ENCODE assay signal across 8 mouse cellular contexts in genomic region chr9:57505700-57506099, GRCm38 (mm10). TPM values are rescaled to one million over a fixed set of nuclear protein-coding genes. Genes with fewer than 3 reads are reported as not detected.
A peak's percentile ranks its signal among the peaks of the same experiment; 100 is the strongest.
DNase-seq lines count a peak whose midpoint lies in the region; ATAC-seq and TF ChIP-seq lines count a peak whose summit lies in the region.

No protein-coding gene starts in this region.

- TF ChIP-seq EP300 in lung, postnatal 0 days (IDR thresholded peaks at IDR 0.05), result no peak

- ATAC-seq in lung, postnatal 0 days, result peak; percentile 57
- peak; percentile 94 for ATAC-seq in erythroblast, adult 5-6 weeks (replicated peaks; ENCODE audit: low FRiP score, poor library complexity, severe bottlenecking)
- ATAC-seq in heart, embryonic 16.5 days (replicated peaks; ENCODE audit: extremely low read depth, insufficient read depth, low FRiP score), result peak; percentile 91
- ATAC-seq in midbrain, postnatal 0 days (ENCODE audit: low FRiP score), result peak; percentile 83
- ATAC-seq in inflammation-experienced regulatory T-cells, adult 6 months, result no peak

- no peaks in the 10 kb centered on the region for H3K36me3 ChIP-seq in lung, postnatal 0 days (ENCODE audit: insufficient read depth, low read length)
- H3K36me3 ChIP-seq in heart, embryonic 16.5 days (ENCODE audit: control insufficient read depth, insufficient read depth), result no peaks in the 10 kb centered on the region
- H3K36me3 ChIP-seq in midbrain, postnatal 0 days (ENCODE audit: insufficient read depth, low read length), result no peaks in the 10 kb centered on the region

- H3K4me2 ChIP-seq in lung, postnatal 0 days (replicated peaks; ENCODE audit: low read depth, low read length), result no peak overlapping the region
- H3K4me2 ChIP-seq in heart, embryonic 16.5 days (ENCODE audit: low read depth, low read length), result peak overlapping the region; percentile 99
- H3K4me2 ChIP-seq in midbrain, postnatal 0 days (ENCODE audit: low read depth, low read length, poor library complexity, severe bottlenecking), result peak overlapping the region; percentile 87

- peaks cover 12% of the 10 kb centered on the region for H3K4me1 ChIP-seq in lung, postnatal 0 days (ENCODE audit: insufficient read depth, low read depth, low read length)
- peaks cover 42% of the 10 kb centered on the region for H3K4me1 ChIP-seq in heart, embryonic 16.5 days (ENCODE audit: control insufficient read depth, insufficient read depth, low read length)
- H3K4me1 ChIP-seq in midbrain, postnatal 0 days (ENCODE audit: insufficient read depth, low read length), result peaks cover 5% of the 10 kb centered on the region; the same call in 1 of the 2 replicates

- no peaks in the 10 kb centered on the region for H3K9me3 ChIP-seq in lung, postnatal 0 days (ENCODE audit: low read length)
- no peaks in the 10 kb centered on the region for H3K9me3 ChIP-seq in heart, embryonic 16.5 days (replicated peaks; ENCODE audit: control insufficient read depth, low read length)
- H3K9me3 ChIP-seq in midbrain, postnatal 0 days (ENCODE audit: low read length), result no peaks in the 10 kb centered on the region

- no peak overlapping the region for H3K9ac ChIP-seq in lung, postnatal 0 days (replicated peaks; ENCODE audit: low read depth)
- peak overlapping the region; percentile 49 for H3K9ac ChIP-seq in heart, embryonic 16.5 days (ENCODE audit: low read length)
- no peak overlapping the region for H3K9ac ChIP-seq in midbrain, postnatal 0 days (replicated peaks; ENCODE audit: low read length, poor library complexity, severe bottlenecking)

- 6% methylated on average over 8 of the region's 8 CpGs for WGBS in lung, postnatal 0 days
- WGBS in heart, embryonic 16.5 days, result 3% methylated on average over 8 of the region's 8 CpGs
- WGBS in midbrain, postnatal 0 days, result 6% methylated on average over 8 of the region's 8 CpGs

- DNase-seq in lung, postnatal 0 days (ENCODE audit: low spot score), result no peak
- no peak for DNase-seq in lung, postnatal 36 days
- DNase-seq in left cerebral cortex, adult 8-10 months (ENCODE audit: low spot score in 2 of 2), result peak; percentile 50 to 66
- peak; percentile 56 for DNase-seq in midbrain, postnatal 0 days (ENCODE audit: low spot score)
- DNase-seq in testis, postnatal 10 days (ENCODE audit: low spot score), result peak; percentile 81

- peaks cover 54% of the 10 kb centered on the region for H3K27me3 ChIP-seq in lung, postnatal 0 days (replicated peaks; ENCODE audit: insufficient read depth, low read length)
- peaks cover 39% of the 10 kb centered on the region for H3K27me3 ChIP-seq in heart, embryonic 16.5 days (ENCODE audit: control insufficient read depth, insufficient read depth, low read length)
- H3K27me3 ChIP-seq in midbrain, postnatal 0 days (ENCODE audit: insufficient read depth, low read length), result peaks cover 15% of the 10 kb centered on the region; the same call in 1 of the 2 replicates

- no peak overlapping the region for H3K4me3 ChIP-seq in lung, postnatal 0 days (ENCODE audit: low read depth, low read length)
- H3K4me3 ChIP-seq in heart, embryonic 16.5 days (ENCODE audit: low read length), result peak overlapping the region; percentile 14
- H3K4me3 ChIP-seq in midbrain, postnatal 0 days (ENCODE audit: low read depth, low read length), result no peak overlapping the region

- no peak for TF ChIP-seq CTCF in lung, postnatal 0 days (IDR thresholded peaks at IDR 0.05)
- TF ChIP-seq CTCF in midbrain, postnatal 0 days (IDR thresholded peaks at IDR 0.05), result peak; percentile 47

- no peak overlapping the region for H3K27ac ChIP-seq in lung, postnatal 0 days (ENCODE audit: low read length)
- H3K27ac ChIP-seq in heart, embryonic 16.5 days (ENCODE audit: low read length), result peak overlapping the region; percentile 82
- peak overlapping the region; percentile 45 for H3K27ac ChIP-seq in midbrain, postnatal 0 days (ENCODE audit: low read depth, low read length)

RNA-seq across cellular contexts. Expression of gene Rpp25, which starts 1.9 kb away (rescaled TPM):
- 3.3 and 3.6 TPM in 2 replicates for polyA plus RNA-seq in lung, postnatal 0 days (2015; fragmentation: Nextera tagmentation; extraction: Ambion mirVana)
- total RNA-seq in erythroblast, adult 5-6 weeks (2015; ENCODE audit: low replicate concordance), result not detected in 2 replicates
- not detected in 2 replicates for total RNA-seq in erythroblast, adult 5-6 weeks (2017; ENCODE audit: low replicate concordance)
- 11.5 and 15.9 TPM in 2 replicates for polyA plus RNA-seq in heart, embryonic 16.5 days (2015; fragmentation: Nextera tagmentation; extraction: Ambion mirVana)
- total RNA-seq in left cerebral cortex, adult 8-10 months (2022), result 10 to 100 TPM; 16.0 to 19.5 (median 17.7) TPM
- 24.2 and 24.8 TPM in 2 replicates for total RNA-seq in midbrain, postnatal 0 days (2014; rRNA removed)
- 26.5 and 34.5 TPM in 2 replicates for polyA plus RNA-seq in midbrain, postnatal 0 days (2015; fragmentation: Nextera tagmentation; extraction: Ambion mirVana)
- polyA plus RNA-seq in inflammation-experienced regulatory T-cells, adult 6 months (2017; shearing (Covaris generic)), result not detected

RNA-seq across cellular contexts. Expression of gene Cox5a, which starts 15.4 kb away (rescaled TPM):
- 440 and 448 TPM in 2 replicates for polyA plus RNA-seq in lung, postnatal 0 days (2015; fragmentation: Nextera tagmentation; extraction: Ambion mirVana)
- total RNA-seq in erythroblast, adult 5-6 weeks (2015; ENCODE audit: low replicate concordance), result 134 and 146 TPM in 2 replicates
- total RNA-seq in erythroblast, adult 5-6 weeks (2017; ENCODE audit: low replicate concordance), result 23.7 and 45.9 TPM in 2 replicates
- 1,790 and 1,803 TPM in 2 replicates for polyA plus RNA-seq in heart, embryonic 16.5 days (2015; fragmentation: Nextera tagmentation; extraction: Ambion mirVana)
- total RNA-seq in left cerebral cortex, adult 8-10 months (2022), result 100 to 1,000 TPM; 378 to 411 (median 394) TPM
- 250 and 266 TPM in 2 replicates for total RNA-seq in midbrain, postnatal 0 days (2014; rRNA removed)
- 1,115 and 1,120 TPM in 2 replicates for polyA plus RNA-seq in midbrain, postnatal 0 days (2015; fragmentation: Nextera tagmentation; extraction: Ambion mirVana)
- 100 to 1,000 TPM; 223 to 469 (median 223) TPM for polyA plus RNA-seq in inflammation-experienced regulatory T-cells, adult 6 months (2017; shearing (Covaris generic))

RNA-seq across cellular contexts. Expression of gene Fam219b, which starts 31.6 kb away (rescaled TPM):
- 12.3 and 13.5 TPM in 2 replicates for polyA plus RNA-seq in lung, postnatal 0 days (2015; fragmentation: Nextera tagmentation; extraction: Ambion mirVana)
- 0.19 and 0.42 TPM in 2 replicates for total RNA-seq in erythroblast, adult 5-6 weeks (2015; ENCODE audit: low replicate concordance)
- 4.2 and 4.7 TPM in 2 replicates for total RNA-seq in erythroblast, adult 5-6 weeks (2017; ENCODE audit: low replicate concordance)
- 12.7 and 13.4 TPM in 2 replicates for polyA plus RNA-seq in heart, embryonic 16.5 days (2015; fragmentation: Nextera tagmentation; extraction: Ambion mirVana)
- 10 to 100 TPM; 18.0 to 21.8 (median 20.4) TPM for total RNA-seq in left cerebral cortex, adult 8-10 months (2022)
- total RNA-seq in midbrain, postnatal 0 days (2014; rRNA removed), result 20.6 and 29.7 TPM in 2 replicates
- 24.8 and 25.6 TPM in 2 replicates for polyA plus RNA-seq in midbrain, postnatal 0 days (2015; fragmentation: Nextera tagmentation; extraction: Ambion mirVana)
- polyA plus RNA-seq in inflammation-experienced regulatory T-cells, adult 6 months (2017; shearing (Covaris generic)), result 10 to 100 TPM; 19.6 to 40.2 (median 32.7) TPM

RNA-seq across cellular contexts. Expression of gene Scamp5, which starts 37.8 kb away (rescaled TPM):
- polyA plus RNA-seq in lung, postnatal 0 days (2015; fragmentation: Nextera tagmentation; extraction: Ambion mirVana), result 3.5 and 4.0 TPM in 2 replicates
- 1.0 TPM in 1 of 2 replicates, not detected in the other for total RNA-seq in erythroblast, adult 5-6 weeks (2015; ENCODE audit: low replicate concordance)
- 0.14 and 0.17 TPM in 2 replicates for total RNA-seq in erythroblast, adult 5-6 weeks (2017; ENCODE audit: low replicate concordance)
- polyA plus RNA-seq in heart, embryonic 16.5 days (2015; fragmentation: Nextera tagmentation; extraction: Ambion mirVana), result 7.9 TPM in 2 replicates
- 100 to 1,000 TPM; 371 to 387 (median 384) TPM for total RNA-seq in left cerebral cortex, adult 8-10 months (2022)
- total RNA-seq in midbrain, postnatal 0 days (2014; rRNA removed), result 389 and 404 TPM in 2 replicates
- 206 and 213 TPM in 2 replicates for polyA plus RNA-seq in midbrain, postnatal 0 days (2015; fragmentation: Nextera tagmentation; extraction: Ambion mirVana)
- polyA plus RNA-seq in inflammation-experienced regulatory T-cells, adult 6 months (2017; shearing (Covaris generic)), result not detected

RNA-seq across cellular contexts. Expression of gene Mpi, which starts 46.9 kb away (rescaled TPM):
- 19.1 and 24.3 TPM in 2 replicates for polyA plus RNA-seq in lung, postnatal 0 days (2015; fragmentation: Nextera tagmentation; extraction: Ambion mirVana)
- 2.7 and 12.9 TPM in 2 replicates for total RNA-seq in erythroblast, adult 5-6 weeks (2015; ENCODE audit: low replicate concordance)
- total RNA-seq in erythroblast, adult 5-6 weeks (2017; ENCODE audit: low replicate concordance), result 2.8 and 5.9 TPM in 2 replicates
- polyA plus RNA-seq in heart, embryonic 16.5 days (2015; fragmentation: Nextera tagmentation; extraction: Ambion mirVana), result 89.8 and 95.6 TPM in 2 replicates
- total RNA-seq in left cerebral cortex, adult 8-10 months (2022), result 10 to 100 TPM; 64.0 to 74.0 (median 66.0) TPM
- 60.5 and 71.9 TPM in 2 replicates for total RNA-seq in midbrain, postnatal 0 days (2014; rRNA removed)
- polyA plus RNA-seq in midbrain, postnatal 0 days (2015; fragmentation: Nextera tagmentation; extraction: Ambion mirVana), result 57.2 and 61.2 TPM in 2 replicates
- polyA plus RNA-seq in inflammation-experienced regulatory T-cells, adult 6 months (2017; shearing (Covaris generic)), result 10 to 100 TPM; 14.3 to 16.0 (median 14.7) TPM

Comparison
In these comparisons a context has a peak if more than half of its experiments do, and no peak if none do; other contexts are left out.
1. DNase-seq: peak in left cerebral cortex, adult 8-10 months (2 of 2), midbrain, postnatal 0 days (single experiment) and testis, postnatal 10 days (single experiment); none in lung, postnatal 0 days (single experiment) and lung, postnatal 36 days (single experiment).